Comparison of ENCODE assay signal across 32 mouse cellular contexts in the genomic region with DNA sequence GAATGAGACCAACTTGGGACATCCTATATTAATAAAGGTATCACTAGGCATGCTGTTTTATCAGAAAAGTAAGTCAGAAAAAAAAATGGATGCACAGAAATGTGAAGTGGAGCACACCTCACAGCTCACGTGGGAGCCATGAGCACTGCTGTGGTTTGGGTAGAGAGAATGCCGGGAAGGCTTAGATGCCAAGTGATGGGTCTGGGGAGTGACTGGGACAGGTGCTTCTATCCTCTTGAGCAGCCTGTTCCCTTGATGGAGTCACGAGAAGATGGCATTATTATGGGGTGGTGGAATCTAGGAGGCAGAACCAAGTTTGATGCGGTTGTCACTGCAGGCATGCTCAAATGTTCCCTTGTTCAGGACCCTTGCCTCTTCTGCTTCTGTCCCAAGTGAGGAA. TPM values are rescaled to one million over a fixed set of nuclear protein-coding genes. Genes with fewer than 3 reads are reported as not detected.
"Had no signal": no experiment of that assay in that cellular context is flagged by ENCODE, and none has a peak within 500 bp of the region (broad histone marks: within the 10 kb centered on the region; RNA-seq: fewer than 3 reads in every experiment).

No protein-coding gene starts in this region.

- H3K36me3 ChIP-seq: liver, embryonic 13.5 days had no signal

- H3K4me2 ChIP-seq: limb, embryonic 12.5 days; limb, embryonic 13.5 days; limb, embryonic 15.5 days; liver, embryonic 11.5 days; liver, embryonic 12.5 days; liver, embryonic 13.5 days; liver, embryonic 15.5 days; lung, embryonic 14.5 days; lung, embryonic 15.5 days; midbrain, embryonic 11.5 days; midbrain, embryonic 12.5 days; midbrain, embryonic 13.5 days; midbrain, embryonic 15.5 days had no signal

- H3K27me3 ChIP-seq: limb, embryonic 12.5 days; limb, embryonic 13.5 days; limb, embryonic 15.5 days; liver, embryonic 12.5 days; liver, embryonic 13.5 days; liver, embryonic 15.5 days; lung, embryonic 15.5 days; megakaryocyte, embryonic 14.5 days; midbrain, embryonic 12.5 days; midbrain, embryonic 13.5 days; midbrain, embryonic 15.5 days had no signal

- H3K4me3 ChIP-seq: left cerebral cortex, adult 2 months; limb, embryonic 10.5 days; limb, embryonic 12.5 days; limb, embryonic 13.5 days; limb, embryonic 15.5 days; liver, embryonic 12.5 days; liver, embryonic 13.5 days; liver, embryonic 15.5 days; lung, embryonic 15.5 days; megakaryocyte, embryonic 14.5 days; midbrain, embryonic 10.5 days; midbrain, embryonic 12.5 days; midbrain, embryonic 13.5 days; midbrain, embryonic 15.5 days had no signal

- DNase-seq: left cerebral cortex, postnatal 4 days; liver; liver, embryonic 13.5 days; liver, postnatal 0 days; lung, adult 18-20 months; lung, adult 2 months; lung, embryonic 14.5 days; lung, postnatal 10 days; lung, postnatal 14 days; lung, postnatal 36 days; lung, postnatal 4 days; midbrain, embryonic 14.5 days had no signal

RNA-seq across cellular contexts. Expression of a gene that starts 19.7 kb away (rescaled TPM):
- total RNA-seq: left cerebral cortex, postnatal 10 days; left cerebral cortex, postnatal 14 days; left cerebral cortex, postnatal 25 days; left cerebral cortex, postnatal 4 days; megakaryocyte, adult 5-6 weeks; midbrain, postnatal 0 days had no signal
- polyA plus RNA-seq: lung, adult 2 months had no signal
